Mouse (Mus musculus): Measurements from ENCODE around the gene Bax. TPM values are rescaled to one million over a fixed set of nuclear protein-coding genes. Genes with fewer than 3 reads are reported as not detected.
A peak's percentile ranks its signal among the peaks of the same experiment; 100 is the strongest.

The Bax gene
- polyA plus RNA-seq, 2 experiments from 2014 or later: 146 to 164 TPM

DNA sequence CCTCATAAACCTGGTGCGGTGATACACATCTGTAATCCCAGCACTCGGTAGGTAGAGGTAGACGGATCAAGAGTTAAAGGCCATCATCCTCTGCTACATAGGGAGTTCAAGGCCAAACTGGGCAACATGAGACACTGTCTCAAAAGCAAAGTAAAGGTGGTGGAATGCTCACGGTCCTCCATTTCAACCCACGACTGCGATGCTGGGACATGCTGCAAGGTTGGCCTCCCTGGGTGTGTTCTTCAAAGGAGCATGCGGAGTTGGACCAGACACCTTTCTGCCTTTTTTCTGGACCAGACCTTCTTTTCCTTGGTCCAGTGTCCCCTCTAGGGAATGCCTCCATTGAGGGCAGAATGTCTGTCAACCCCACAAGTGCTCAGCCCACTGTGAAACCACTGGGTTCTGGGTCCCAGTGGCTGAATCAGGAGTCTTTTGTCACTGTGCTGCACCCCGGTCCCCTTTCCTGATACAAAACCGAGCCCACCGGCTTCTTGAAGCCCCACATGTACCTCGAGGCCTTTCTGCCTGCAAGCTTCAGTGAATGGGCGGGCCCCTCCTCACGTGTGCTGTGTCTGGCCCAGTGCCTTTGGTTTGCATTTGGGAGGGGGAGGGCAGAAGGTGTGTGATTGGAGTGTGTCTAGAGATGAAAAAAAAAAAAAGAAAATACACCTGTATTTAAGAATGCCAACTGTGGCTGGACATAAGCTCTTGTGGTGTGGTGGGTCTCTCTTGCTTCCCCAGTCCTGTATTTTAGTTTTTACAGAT, 10.6 kb downstream of the Bax start:
- ATAC-seq: no peak

DNA sequence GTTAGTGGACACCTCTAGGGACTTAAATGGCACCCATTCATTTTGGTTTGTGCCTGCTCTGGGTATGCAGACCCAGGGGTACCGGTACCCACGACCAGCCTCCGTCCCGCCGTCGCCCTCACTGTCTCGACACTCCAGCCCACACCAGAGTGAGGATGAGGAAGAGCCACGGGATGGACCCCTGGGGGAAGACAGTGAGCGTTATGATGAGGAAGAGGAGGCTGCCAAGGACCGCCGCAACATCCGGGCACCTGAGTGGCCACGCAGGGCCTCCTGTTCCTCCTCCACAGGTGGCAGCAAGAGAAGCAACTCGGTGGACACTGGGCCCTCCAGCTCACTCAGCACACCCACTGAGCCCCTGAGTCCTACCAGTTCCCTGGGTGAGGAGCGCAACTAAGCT, 11.7 kb downstream of the Bax start:
- no peak for ATAC-seq

DNA sequence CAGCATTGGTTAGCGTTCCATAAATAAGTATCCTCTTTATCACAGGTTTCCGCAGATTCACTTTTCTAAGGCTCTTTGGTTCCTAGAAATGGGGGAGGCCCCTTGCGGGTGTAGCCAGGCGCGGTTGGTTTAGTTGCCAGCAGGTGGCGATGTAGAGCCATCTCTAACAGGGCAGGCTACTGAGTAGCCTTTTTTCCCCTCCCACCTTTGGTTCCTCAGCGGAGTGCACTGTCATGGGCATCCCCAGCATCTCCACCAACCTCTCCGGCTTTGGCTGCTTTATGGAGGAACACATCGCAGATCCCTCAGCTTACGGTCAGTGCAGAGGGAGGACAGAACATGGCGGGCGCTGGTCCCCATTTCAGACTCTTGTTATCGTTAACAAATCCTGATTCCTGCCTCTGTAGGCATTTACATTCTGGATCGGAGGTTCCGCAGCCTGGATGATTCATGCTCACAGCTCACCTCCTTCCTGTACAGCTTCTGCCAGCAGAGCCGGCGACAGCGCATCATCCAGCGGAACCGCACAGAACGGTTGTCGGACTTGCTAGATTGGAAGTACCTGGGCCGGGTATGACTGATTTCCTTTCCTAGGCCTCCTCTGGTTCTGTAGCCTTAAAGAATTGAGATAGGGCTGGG, 15.2 kb downstream of the Bax start:
- peak; percentile 93 for ATAC-seq

DNA sequence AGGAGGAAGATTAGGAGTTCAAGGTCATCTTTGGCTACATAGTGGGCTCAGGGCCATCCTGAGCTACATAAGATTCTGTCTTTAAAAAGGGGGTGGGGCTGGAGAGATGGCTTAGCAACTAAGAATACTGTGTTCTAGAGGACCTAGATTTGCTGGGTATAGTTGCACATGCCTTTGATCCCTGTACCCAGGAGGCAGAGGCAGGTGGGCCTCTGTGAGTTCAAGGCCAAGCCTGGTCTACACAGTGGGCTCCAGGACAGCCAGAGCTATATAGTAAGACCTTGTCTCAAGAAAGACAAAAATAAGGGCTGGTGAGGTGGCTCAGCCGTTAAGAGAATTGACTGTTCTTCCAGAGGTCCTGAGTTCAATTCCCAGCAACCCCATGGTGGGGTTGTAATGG, 16.7 kb downstream of the Bax start:
- ATAC-seq: no peak

DNA sequence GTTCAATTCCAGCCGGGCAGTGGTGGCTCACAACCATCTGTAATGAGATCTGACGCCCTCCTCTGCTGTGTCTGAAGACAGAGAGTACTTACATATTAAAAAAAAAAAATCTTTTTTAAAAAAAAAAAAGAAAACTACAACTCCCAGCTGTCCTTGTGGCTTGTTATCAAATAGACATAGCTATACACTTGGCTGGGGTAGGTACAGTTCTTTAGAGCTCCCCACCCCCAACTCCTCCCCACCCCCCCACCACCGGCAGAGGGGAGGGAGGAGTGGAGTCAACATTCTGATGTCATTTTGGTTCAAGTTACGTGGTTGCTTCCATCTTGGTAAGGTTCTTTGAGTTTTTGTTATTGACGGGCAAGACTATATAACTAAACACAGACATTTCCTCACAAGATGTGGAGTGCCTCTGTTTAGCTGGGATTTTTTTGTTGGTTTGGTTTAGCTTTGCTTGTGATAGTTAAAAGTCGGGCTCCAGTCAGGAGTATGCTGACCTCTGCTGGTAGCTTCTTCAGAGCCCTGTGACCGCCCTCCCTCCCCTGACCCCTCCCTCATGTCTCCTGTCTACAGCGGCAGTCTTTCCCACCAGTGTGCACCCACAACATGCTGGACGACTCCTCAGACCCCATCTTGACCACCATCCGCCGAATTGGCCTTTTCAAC, 19.2 kb downstream of the Bax start:
- peak; percentile 21 for ATAC-seq

DNA sequence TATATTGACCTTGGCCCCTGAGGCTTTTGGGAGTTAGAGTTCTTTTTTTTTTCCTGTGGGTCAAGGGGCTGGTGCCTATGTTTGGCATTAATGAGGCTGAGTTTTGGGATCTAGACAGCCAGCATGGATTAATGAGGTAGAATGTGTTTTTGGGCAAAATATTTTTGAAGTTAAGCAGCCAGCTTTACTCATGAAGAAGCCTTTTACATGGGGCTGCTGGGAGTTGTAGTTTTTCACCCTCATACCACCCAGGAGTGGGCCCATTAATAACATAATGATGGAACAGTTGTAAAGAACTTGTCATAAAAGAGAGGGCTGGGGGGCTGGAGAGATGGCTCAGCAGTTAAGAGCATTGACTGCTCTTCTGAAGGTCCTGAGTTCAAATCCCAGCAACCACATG, 20.1 kb downstream of the Bax start:
- ATAC-seq: no peak

DNA sequence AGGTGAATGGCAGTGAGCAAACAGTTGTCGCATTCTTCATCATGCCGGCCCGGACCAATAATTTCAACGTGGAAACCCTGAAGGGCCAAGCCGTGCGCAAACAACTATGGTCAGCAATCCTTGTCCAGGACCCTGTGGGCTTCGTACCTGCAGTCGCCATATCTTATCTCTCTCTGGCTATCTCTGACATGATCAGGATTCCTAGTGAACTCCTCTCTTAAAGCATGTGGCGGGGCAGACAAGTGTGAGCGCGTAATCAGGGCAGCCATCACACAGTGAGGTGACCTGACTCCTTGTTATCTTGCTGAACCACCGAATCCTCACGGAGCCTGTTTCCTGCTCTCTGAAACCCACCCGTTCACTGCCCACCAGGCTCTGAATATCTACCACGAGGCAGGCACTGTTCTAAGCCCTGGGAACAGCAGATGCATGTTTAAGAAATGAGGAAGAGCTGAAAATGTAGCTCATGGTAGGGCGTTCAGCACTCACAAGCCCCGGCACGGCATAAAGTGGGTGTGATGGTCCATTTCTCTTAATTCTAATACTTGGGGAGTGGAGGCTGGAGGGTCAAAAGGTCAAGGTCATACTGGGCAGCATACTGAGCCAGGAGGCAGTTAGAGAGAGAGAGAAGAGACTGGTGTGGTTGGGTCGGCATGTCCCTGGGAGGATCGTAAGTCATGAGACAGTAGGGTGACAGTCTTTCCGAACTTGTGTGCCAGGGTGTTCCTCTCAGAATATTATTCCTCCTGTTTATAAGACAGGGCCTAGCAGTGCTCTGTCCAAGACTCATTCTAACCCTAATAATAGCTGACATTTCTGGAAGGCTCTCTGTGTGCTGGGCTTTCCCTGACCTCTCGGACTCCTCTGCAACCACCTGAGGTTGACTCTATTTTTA, 22.9 kb downstream of the Bax start:
- no peak for ATAC-seq

DNA sequence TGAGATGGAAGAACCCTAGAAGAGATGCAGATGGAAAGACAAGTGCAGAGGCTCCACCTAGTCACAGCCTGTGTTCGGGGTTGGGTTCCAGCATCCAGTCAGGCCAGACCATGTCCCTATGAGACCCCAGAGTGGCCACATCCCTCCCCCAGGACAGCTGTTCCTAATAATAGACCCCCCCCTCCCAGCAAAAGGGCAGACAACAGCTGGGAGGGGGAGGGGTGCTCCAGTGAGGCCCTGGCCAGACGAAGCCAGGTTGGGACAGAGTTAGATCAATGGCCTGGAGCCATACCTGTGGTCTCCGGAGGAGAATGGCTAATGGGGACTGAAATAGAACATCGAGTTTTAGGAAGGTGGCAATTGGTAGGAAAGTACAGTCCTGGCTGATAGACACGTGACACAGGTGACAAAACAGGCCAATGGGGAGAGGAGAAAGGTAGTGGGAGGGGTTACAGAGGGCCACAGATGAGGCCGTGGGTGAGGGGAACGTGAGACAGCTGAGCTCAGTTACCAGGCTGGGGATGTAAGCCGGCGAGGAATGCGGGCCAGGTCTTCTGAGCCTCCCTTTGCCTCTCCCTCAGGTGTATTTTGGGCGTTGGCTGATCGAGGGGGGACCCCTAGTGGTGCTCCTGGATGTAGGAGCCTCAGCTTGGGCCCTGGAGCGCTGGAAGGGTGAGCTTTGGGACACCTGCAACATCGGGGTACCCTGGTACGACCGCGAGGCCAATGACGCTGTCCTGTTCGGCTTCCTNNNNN, 29.0 kb downstream of the Bax start, which contains the start of gene Ruvbl2:
Gene Ruvbl2 (minus strand): TSS at position 576 of the 756 bp plus-strand sequence.
- ATAC-seq: no peak

DNA sequence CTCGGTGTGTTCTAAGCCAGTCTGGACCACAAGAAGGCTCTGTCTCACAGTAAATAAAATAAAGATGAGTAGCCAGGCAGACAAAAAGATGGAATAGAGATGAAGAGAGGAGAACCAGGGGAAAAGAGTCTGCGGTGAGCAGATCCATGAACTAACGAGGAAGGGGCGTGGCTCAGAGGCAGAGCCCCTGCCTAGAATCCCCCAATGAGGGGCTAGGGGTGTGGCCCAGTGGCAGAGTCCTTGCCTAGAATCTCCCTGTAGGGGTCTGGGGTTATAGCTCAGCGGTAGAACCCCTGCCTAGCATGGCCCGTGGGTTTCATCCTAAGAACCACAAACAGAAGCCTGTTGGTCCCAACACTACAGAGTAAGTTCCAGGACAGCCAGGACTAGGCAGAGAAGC, 29.7 kb downstream of the Bax start:
- ATAC-seq: no peak

DNA sequence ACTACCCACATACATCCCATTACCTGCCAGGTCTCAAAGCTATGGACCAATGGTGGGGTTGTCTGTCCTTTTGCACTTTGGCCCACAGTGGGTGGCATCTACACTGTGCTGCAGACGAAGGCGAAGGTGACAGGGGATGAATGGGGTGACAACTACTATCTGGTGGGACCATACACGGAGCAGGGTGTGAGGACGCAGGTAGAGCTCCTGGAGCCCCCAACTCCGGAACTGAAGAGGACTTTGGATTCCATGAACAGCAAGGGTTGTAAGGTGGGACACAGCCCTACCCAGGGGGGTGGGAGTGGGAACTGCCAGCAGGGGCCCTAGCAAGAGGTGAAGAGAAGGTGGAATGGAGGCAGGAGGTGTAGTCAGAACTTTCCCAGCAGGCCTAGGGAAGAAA, 30.3 kb downstream of the Bax start:
- no peak for ATAC-seq

DNA sequence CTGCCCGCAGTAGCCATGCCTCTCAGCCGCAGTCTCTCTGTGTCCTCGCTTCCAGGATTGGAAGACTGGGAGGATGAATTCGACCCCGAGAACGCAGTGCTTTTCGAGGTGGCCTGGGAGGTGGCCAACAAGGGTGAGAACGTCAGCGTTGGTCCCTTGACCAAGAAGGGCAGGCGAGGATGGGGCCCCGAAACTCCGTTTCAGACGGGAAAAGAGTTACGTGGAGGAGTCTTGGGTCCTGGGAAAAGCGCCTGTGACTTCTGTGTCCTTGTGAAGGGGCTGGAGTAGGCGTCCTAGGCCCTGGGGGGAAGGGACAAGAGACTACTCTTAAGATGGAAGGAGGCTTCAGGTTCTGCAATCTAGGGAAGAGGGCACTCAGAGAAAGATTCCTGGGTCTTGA, 31.7 kb downstream of the Bax start:
- ATAC-seq: no peak

DNA sequence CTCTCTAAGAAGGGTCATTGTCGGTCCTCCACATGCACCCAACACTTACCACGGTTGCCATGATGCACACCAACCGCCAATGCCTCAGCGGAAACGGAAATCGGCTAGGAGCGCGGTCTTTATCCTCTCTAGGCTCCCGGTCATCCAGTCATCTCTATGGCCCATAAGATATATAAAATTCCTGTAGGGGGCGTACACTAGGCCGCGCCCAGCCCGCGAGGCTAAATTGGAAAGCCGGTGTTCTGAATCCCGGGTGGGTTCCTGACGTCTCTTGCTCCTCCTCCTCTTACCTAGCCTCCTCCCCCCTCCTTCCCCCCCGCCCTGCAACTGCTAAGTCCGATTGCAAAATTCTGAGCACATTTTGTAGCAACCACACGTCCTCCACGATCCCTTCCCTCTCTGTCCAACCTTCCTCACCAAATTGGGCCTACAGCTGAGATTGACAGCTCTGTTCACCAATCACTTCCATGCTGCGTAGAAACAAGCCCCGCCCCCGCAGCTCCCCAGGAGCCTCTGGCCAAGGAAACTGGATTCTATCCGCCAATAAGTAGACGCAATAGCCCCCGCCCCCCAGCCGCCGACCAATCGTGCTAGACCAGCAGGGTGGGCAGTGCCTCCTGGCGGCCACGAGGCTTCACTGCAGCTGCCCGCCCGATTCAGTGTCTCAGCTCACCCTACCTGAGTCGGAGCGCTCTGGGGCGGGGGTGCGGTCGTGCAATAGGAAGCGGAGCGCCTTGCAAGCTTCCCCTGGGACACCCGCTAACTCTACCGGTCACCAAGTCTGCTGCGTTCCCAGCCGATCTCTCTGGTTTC, 32.3 kb downstream of the Bax start, which contains the start of gene Gys1:
Gene Gys1 (plus strand): TSS at position 642 of the 813 bp plus-strand sequence.
- peak; percentile 96 for ATAC-seq

DNA sequence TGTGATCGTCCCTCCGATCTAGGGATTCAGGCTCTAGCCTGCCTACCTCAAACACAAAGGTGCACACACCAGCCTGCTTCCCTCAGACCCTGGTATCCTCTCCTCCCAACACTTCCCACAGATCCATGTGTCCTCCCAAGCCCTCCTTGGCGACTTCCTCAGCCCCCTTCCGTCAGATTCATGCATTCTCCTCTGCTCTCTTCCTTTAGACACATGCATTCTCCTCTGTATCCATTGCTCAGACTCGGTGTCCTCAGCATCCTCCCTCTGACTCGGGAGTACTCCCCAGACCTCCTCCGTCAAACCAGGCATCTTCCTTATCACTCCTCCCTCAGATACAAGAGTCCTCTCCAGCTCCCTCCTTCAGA, 32.9 kb downstream of the Bax start:
- ATAC-seq: no peak

DNA sequence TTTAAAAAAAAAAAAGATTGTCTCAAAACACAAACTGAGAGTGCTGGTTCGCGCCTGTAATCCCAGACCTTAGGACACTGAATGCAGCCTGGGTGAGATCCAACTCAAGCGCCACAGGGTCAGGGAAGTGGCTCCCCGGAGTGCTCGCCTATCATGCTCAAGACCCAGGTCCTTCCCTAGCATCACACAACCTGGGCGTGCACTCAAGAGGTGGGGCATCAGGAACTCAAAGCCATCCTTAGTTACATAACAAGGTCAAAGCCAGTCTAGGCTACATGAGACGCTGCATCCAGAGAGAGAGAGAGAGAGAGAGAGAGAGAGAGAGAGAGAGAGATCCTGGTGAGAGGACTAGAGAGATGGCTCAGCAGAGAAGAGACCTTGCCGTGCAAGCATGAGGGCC, 40.1 kb downstream of the Bax start:
- no peak for ATAC-seq

DNA sequence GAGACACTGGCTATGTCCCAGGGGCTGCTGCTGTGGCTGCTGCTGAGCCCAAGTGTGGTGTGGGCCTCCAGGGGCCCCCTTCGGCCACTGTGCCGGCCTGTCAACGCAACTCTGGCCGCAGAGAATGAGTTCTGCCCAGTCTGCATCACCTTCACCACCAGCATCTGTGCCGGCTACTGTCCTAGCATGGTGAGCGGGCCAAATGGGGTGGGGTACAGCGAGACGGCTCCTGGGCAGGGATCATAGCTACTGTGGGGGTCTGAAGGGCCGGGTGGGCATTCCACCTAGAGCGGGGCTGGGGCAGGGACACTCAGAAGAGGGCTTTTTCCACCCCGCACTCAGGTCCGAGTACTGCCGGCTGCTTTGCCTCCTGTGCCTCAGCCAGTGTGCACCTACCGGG, 45.5 kb downstream of the Bax start:
- ATAC-seq: no peak

DNA sequence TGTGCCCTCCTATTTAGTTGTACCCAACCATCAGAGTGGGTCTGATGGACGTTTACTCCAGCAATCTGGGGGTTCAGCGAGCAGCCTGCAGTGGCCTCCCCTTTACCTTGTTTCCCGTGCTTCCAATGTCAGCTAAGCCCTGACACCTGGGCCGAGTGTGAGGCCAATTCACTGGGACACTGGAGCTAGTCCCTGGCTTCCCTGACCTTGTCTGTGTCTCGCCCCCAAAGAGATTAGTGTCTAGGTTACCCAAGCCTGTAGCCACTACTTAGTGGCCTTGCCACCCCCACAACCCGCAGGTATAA, 46.1 kb downstream of the Bax start, which contains the start of gene Lhb:
Gene Lhb (plus strand): TSS at position 206 of the 305 bp plus-strand sequence.
- ATAC-seq: no peak

DNA sequence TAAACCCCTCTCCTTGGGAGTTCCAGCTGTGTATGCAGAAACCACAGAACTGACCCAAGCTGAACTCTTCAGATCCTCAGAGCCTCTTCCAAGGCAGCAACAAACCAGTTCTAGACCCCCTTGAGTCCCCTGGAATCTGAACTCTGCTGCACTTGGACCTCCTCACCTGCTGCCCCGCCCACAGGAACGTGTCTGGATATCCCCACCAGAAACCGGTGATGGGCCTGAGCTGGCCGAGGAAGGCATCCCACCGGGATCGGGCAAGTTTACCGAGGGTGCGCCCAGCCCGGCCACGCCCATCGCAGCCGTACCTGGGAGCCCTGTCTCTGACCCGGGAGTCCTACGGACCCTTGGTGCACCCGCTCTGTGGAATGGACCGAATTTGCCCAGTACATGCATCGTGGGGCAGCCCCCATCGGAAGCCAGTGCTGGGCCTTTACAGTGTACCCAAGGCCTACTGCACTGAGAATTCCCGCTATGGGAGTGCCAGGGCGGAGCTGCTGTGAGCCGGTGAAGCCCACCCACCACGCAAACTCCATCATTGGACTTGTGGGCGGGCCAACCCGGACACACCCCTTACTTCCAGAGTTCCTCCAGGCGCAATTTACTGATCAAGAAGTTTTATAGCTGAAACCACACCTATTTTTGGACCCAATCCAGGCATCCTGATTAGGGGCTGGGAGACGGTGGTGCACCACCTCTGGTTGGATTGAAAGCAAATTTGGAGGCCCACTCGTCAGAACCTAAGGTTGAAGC, 46.7 kb downstream of the Bax start:
- no peak for ATAC-seq

DNA sequence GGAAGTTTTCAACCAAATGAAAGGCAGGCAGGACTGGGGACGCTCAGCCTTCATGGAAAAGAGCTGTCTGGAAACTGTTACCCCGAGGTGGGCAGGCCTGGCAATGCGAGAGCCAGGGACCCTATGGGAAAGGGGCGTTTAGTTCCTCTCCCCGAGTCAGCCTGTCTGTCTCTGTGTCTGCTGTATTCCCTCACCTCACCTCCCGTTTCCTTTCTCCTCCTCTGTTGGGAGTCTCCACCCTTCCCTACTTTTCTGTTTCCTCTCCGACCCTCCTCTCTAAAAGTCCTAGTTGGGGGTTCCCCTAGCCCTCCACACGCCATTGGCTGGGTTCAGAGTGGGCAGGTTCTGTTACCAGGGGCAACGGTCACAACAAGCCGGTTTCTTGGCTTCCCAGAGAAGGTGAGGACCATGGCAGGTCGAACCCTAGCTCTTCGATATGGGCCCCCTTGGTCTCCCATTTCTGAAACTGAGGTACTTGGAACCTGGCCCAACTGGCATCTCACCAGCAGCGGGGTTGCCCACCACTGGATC, 48.7 kb downstream of the Bax start:
- ATAC-seq: no peak

DNA sequence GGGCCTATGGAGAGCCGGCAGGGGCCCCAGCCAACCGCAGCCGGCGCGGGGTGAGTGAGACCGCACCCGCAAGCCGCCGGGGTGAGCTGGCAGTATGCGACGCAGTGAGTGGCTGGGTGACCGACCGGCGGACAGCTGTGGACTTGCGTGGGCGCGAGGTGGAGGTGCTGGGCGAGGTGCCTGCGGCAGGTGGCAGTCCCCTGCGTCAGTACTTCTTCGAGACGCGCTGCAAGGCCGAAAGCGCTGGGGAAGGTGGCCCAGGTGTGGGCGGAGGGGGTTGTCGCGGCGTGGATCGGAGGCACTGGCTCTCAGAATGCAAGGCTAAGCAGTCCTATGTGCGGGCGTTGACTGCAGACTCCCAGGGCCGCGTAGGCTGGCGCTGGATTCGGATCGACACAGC, 51.1 kb downstream of the Bax start:
- peak; percentile 62 for ATAC-seq

DNA sequence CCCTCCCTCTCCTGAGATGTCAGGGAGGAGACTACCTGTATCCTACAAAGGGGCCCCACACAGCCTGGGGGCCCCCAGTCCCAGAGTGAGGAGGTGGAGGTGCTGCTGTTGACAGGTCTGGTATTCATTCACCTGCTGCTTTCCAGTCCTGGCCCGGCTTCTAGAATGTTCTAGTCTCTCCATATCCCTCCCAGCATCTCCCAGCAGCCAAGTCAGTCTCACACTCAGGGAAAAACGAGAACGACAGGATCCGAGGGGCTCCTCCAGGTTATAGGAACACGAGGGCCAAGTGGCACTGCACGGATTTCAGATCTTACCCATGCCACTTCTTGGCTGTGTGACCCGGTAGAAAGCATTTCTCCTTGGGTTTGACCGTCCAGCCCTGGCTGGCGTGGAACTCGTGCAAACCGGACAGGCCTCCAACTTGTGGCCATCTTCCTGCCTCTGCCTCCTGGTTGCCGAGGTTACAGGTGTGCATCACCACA, 51.9 kb downstream of the Bax start:
- ATAC-seq: no peak

All from CD4-positive, CD25-positive, alpha-beta regulatory T cell, adult 4 months (primary cell).